Comparison of ENCODE assay signal across 10 mouse cellular contexts in the genomic region with DNA sequence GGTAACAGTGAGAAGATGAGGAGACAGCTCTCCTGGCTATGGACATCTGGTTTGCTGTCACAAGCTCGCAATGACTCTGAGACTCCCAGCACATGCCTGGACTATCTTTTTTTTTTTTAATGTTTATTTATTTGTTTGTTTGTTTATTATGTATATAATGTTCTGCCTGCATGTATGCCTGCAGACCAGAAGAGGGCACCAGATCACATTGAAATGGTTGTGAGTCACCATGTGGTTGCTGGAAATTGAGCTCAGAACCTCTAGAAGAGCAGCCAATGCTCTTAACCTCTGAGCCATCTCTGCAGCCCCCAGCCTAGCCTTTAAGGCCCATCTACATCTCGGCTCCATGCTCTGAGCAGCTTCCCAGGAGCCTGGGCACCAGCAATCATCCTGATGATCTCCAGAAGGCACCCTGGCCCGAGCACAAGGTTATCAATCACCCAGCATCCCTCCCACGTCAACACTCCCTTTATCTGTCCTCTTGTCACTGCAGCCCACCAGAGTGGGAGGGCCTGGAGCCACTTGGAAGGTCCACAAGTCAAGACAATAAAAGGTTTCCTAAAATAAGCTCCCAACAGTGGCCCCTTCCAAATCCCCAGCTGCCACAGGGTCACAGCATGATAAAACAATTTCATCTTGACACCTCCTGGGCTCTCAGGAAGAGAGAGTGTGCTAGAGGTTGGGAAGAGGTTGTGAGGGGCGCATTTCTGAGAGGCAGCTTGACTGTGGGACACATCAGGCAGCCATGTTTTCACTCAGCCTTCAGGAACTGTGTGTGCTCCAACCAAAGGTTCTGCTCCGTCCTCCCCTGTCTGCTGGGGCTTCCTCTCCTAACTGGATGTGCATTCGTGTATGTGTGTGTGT.
DNase-seq lines count a peak whose midpoint lies in the region; TF ChIP-seq lines count a peak whose summit lies in the region.
"Had no signal": no experiment of that assay in that cellular context is flagged by ENCODE, and none has a peak within 500 bp of the region (broad histone marks: within the 10 kb centered on the region; RNA-seq: fewer than 3 reads in every experiment).

No protein-coding gene starts in this region.

- no peaks in the 10 kb centered on the region for H3K27me3 ChIP-seq in heart, adult 2 months (ENCODE audit: control insufficient read depth, insufficient read depth, low read length)
- H3K27me3 ChIP-seq: forebrain, embryonic 13.5 days had no signal

- H3K4me3 ChIP-seq in heart, adult 2 months, result no peak overlapping the region
- H3K4me3 ChIP-seq in left cerebral cortex, adult 2 months, result no peak overlapping the region
- H3K4me3 ChIP-seq: forebrain, embryonic 13.5 days had no signal

- H3K36me3 ChIP-seq in heart, adult 2 months (ENCODE audit: control insufficient read depth, insufficient read depth, low read length), result no peaks in the 10 kb centered on the region

- WGBS in heart, adult 2 months, result 39% methylated on average over 7 of the region's 7 CpGs

- no peak for TF ChIP-seq POLR2A in heart, adult 2 months (IDR thresholded peaks at IDR 0.05; ENCODE audit: insufficient read depth, low read depth, low read length)

- TF ChIP-seq CTCF in heart, adult 2 months (IDR thresholded peaks at IDR 0.05), result peak; percentile 64
- peak; percentile 53 for TF ChIP-seq CTCF in left cerebral cortex, adult 2 months (IDR thresholded peaks at IDR 0.05)

- TF ChIP-seq EP300 in heart, adult 2 months (IDR thresholded peaks at IDR 0.05; ENCODE audit: insufficient read depth, low read depth, low read length), result no peak

- DNase-seq in heart, adult 2 months, result no peak
- no peak for DNase-seq in heart, postnatal 14 days
- DNase-seq in left cerebral cortex, adult 2 months (ENCODE audit: extremely low spot score in 1 of 2, low spot score in 2 of 2), result no peak
- no peak for DNase-seq in left cerebral cortex, postnatal 25 days (ENCODE audit: low spot score in 2 of 2)
- peak; percentile 36 for DNase-seq in A20 (ENCODE audit: low read depth, low spot score)
- DNase-seq in adipocyte (ENCODE audit: low spot score), result peak; percentile 3
- DNase-seq in spleen, postnatal 10 days (ENCODE audit: low spot score in 2 of 2), result no peak
- no peak for DNase-seq in thymus, postnatal 14 days
- DNase-seq: layer of hippocampus, adult 9-11 months had no signal

- H3K9ac ChIP-seq in heart, adult 2 months (ENCODE audit: low read depth, low read length), result no peak overlapping the region
- H3K9ac ChIP-seq: forebrain, embryonic 13.5 days had no signal

- no peak overlapping the region for H3K27ac ChIP-seq in heart, adult 2 months
- H3K27ac ChIP-seq in left cerebral cortex, adult 2 months, result no peak overlapping the region
- H3K27ac ChIP-seq: forebrain, embryonic 13.5 days had no signal

- peaks cover 4% of the 10 kb centered on the region for H3K4me1 ChIP-seq in heart, adult 2 months (ENCODE audit: control insufficient read depth, insufficient read depth, low read length)

- no peaks in the 10 kb centered on the region for H3K79me2 ChIP-seq in heart, adult 2 months (replicated peaks; ENCODE audit: control insufficient read depth, insufficient read depth, low read length)

- intact Hi-C loops in heart, adult 2 months (cut with DNase I), result no loop called here
- intact Hi-C loops in heart, postnatal 14 days (cut with DNase I), result loop anchor here (10.0 kb wide), 1 partner anchor 360 kb away; no protein-coding TSS in a partner anchor
- intact Hi-C loops in left cerebral cortex, adult 2 months (cut with DNase I), result loop anchor here (5.0 to 10.0 kb wide), 2 partner anchors 82 to 360 kb away; no protein-coding TSS in a partner anchor
- intact Hi-C loops in left cerebral cortex, postnatal 25 days (cut with DNase I), result no loop called here

Comparison
In these comparisons a context has a peak if more than half of its experiments do, and no peak if none do; other contexts are left out.
1. intact Hi-C loops: an anchor here in heart, postnatal 14 days (10.0 kb wide) and left cerebral cortex, adult 2 months (5.0 to 10.0 kb wide); none called in heart, adult 2 months and left cerebral cortex, postnatal 25 days.
2. DNase-seq: peak in A20 (single experiment) and adipocyte (single experiment); none in heart, adult 2 months (0 of 2), heart, postnatal 14 days (0 of 2), left cerebral cortex, adult 2 months (0 of 2), left cerebral cortex, postnatal 25 days (0 of 2), spleen, postnatal 10 days (0 of 2) and thymus, postnatal 14 days (single experiment).